Mouse (Mus musculus) skeletal muscle tissue, adult 2 months (tissue): ENCODE data around the gene Rhox11.
"Not testable (repeated sequence)": the region's sequence is repeated elsewhere in the genome, so short reads cannot be mapped to it uniquely, and the experiment has no call there.

Source experiments
- DNase-seq: peaks from one replicate; pipeline ENCODE4 v3.0.0-alpha.2; 2012; ENCODE audit warnings: low read depth, low spot score

Rhox11 gene

GRCm38 (mm10) chrX:38085041-38085440, at the start of gene Rhox11:
Gene Rhox11, minus strand, starts transcription at chrX:38085141.
- no peak for DNase-seq

GRCm38 (mm10) chrX:38121478-38121877, 36.5 kb upstream of the Rhox11 start:
- DNase-seq = no peak

- DNase-seq = no peak
These were observed 36.0 kb upstream of the Rhox11 start, which contains the start of gene Rhox13 for GRCm38 (mm10) chrX:38120982-38121381. Gene Rhox13, plus strand, starts transcription at chrX:38121219.

- DNase-seq = no peak
These were observed 25.9 kb upstream of the Rhox11 start, which contains the start of gene Rhox12 for GRCm38 (mm10) chrX:38110807-38111206. Gene Rhox12, minus strand, starts transcription at chrX:38110907.

GRCm38 (mm10) chrX:38084226-38084625, 715 bp downstream of the Rhox11 start:
- DNase-seq = no peak

GRCm38 (mm10) chrX:38066175-38066574, 18.8 kb downstream of the Rhox11 start, which contains the start of gene Rhox10:
Gene Rhox10, plus strand, starts transcription at chrX:38066475.
- no peak for DNase-seq

GRCm38 (mm10) chrX:38061544-38061943, 23.4 kb downstream of the Rhox11 start:
- no peak for DNase-seq

- DNase-seq = not testable (repeated sequence)
These were observed 41.9 kb downstream of the Rhox11 start, which contains the start of gene Btg1-ps2 for GRCm38 (mm10) chrX:38043014-38043413. Gene Btg1-ps2, minus strand, starts transcription at chrX:38043114.

GRCm38 (mm10) chrX:38039666-38040065, 45.3 kb downstream of the Rhox11 start:
- DNase-seq = no peak

GRCm38 (mm10) chrX:38033841-38034240, 51.1 kb downstream of the Rhox11 start:
- no peak for DNase-seq
